Mouse (Mus musculus): Measurements from ENCODE around the gene Izumo1r.
"Not testable (repeated sequence)": the region's sequence is repeated elsewhere in the genome, so short reads cannot be mapped to it uniquely, and the experiment has no call there.

DNA sequence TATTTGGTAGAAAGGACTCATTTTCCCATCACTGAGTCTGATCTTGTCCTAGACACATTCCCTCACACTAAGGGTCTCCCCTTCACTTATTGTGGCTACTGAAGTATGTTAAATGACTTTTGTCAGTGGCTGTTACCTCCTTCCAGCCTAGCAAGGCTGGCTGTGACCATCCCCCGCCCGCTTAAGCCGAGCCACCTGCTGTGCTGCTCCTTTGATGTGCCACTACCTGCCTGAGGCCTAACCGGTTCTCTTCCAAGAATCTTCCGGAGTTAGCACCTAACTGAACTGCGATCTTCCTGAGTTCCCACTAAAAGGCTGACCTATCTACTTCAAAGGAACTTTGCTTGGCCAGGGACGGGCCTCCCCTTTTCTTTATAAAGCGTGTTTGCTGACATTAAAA is 27.2 kb downstream of the Izumo1r start:
- TF ChIP-seq CTCF (IDR thresholded peaks at IDR 0.05; ENCODE audit: borderline replicate concordance, insufficient read depth, low read depth, low read length); POLR2A (IDR thresholded peaks at IDR 0.05; ENCODE audit: borderline replicate concordance, insufficient read depth, low read length): not testable (repeated sequence)
